Mouse (Mus musculus): Measurements from ENCODE around the gene Rapgef1. TPM values are rescaled to one million over a fixed set of nuclear protein-coding genes. Genes with fewer than 3 reads are reported as not detected.
A peak's percentile ranks its signal among the peaks of the same experiment; 100 is the strongest.

Gene Rapgef1
- total RNA-seq, 1 experiment = 48.5 TPM

- peaks cover 34 to 55% of the 10 kb centered on the region in 2 experiments for H3K4me1 ChIP-seq (ENCODE audit: control insufficient read depth in 2 of 2, insufficient read depth in 2 of 2, low read length in 2 of 2, poor library complexity in 1 of 2)
- TF ChIP-seq ZC3H11A (IDR thresholded peaks at IDR 0.05; ENCODE audit: borderline replicate concordance, low read depth, low read length) (no peak), CHD2 (IDR thresholded peaks at IDR 0.05; ENCODE audit: low read depth, low read length) (no peak), ZNF384 (IDR thresholded peaks at IDR 0.05; ENCODE audit: low read depth, low read length) (no peak), HCFC1 (IDR thresholded peaks at IDR 0.05; ENCODE audit: borderline replicate concordance, insufficient read depth, low read length) (no peak), MAFK (IDR thresholded peaks at IDR 0.05; ENCODE audit: insufficient read depth, low read depth, low read length) (no peak)
- no peaks in the 10 kb centered on the region for H3K9me3 ChIP-seq (ENCODE audit: control insufficient read depth, insufficient read depth, low read depth, low read length)
- in situ Hi-C loops (cut with MboI; ENCODE audit: low sequenced_read_pairs in 2 of 2, unreplicated experiment in 2 of 2) = no loop called here
- no peaks in the 10 kb centered on the region; the same call in 1 of the 2 replicates for H3K36me3 ChIP-seq (ENCODE audit: control insufficient read depth, insufficient read depth, low read length, poor library complexity, severe bottlenecking)
- H3K9ac ChIP-seq (ENCODE audit: insufficient read depth, low read depth, low read length, poor library complexity, severe bottlenecking) = no peak overlapping the region
- no peak overlapping the region for H3K27ac ChIP-seq (ENCODE audit: insufficient read depth, low read depth, low read length, poor library complexity, severe bottlenecking)
- no peak for DNase-seq (ENCODE audit: low read depth, low spot score)
- no peak overlapping the region for H3K4me3 ChIP-seq (ENCODE audit: insufficient read depth in 1 of 2, low read depth in 1 of 2, low read length in 2 of 2, poor library complexity in 1 of 2, severe bottlenecking in 1 of 2)
These were observed 14.3 kb downstream of the Rapgef1 start for GRCm38 (mm10) chr2:29633782-29634181.

GRCm38 (mm10) chr2:29634541-29634940, 15.0 kb downstream of the Rapgef1 start:
- no peak overlapping the region for H3K27ac ChIP-seq (ENCODE audit: insufficient read depth, low read depth, low read length, poor library complexity, severe bottlenecking)
- 0 out of 2 replicates have a peak overlapping the region, but pooled peaks have one; percentile 12 for H3K9ac ChIP-seq (ENCODE audit: insufficient read depth, low read depth, low read length, poor library complexity, severe bottlenecking)
- H3K4me1 ChIP-seq (ENCODE audit: control insufficient read depth in 2 of 2, insufficient read depth in 2 of 2, low read length in 2 of 2, poor library complexity in 1 of 2) = peaks cover 30 to 58% of the 10 kb centered on the region in 2 experiments
- H3K4me3 ChIP-seq (ENCODE audit: insufficient read depth in 1 of 2, low read depth in 1 of 2, low read length in 2 of 2, poor library complexity in 1 of 2, severe bottlenecking in 1 of 2) = no peak overlapping the region
- H3K36me3 ChIP-seq (ENCODE audit: control insufficient read depth, insufficient read depth, low read length, poor library complexity, severe bottlenecking) = no peaks in the 10 kb centered on the region; the same call in 1 of the 2 replicates
- no peak for TF ChIP-seq ZC3H11A (IDR thresholded peaks at IDR 0.05; ENCODE audit: borderline replicate concordance, low read depth, low read length)
- TF ChIP-seq CHD2 (IDR thresholded peaks at IDR 0.05; ENCODE audit: low read depth, low read length) = no peak
- TF ChIP-seq HCFC1 (IDR thresholded peaks at IDR 0.05; ENCODE audit: borderline replicate concordance, insufficient read depth, low read length) = no peak
- no peak for TF ChIP-seq ZNF384 (IDR thresholded peaks at IDR 0.05; ENCODE audit: low read depth, low read length)
- TF ChIP-seq MAFK (IDR thresholded peaks at IDR 0.05; ENCODE audit: insufficient read depth, low read depth, low read length) = no peak
- H3K9me3 ChIP-seq (ENCODE audit: control insufficient read depth, insufficient read depth, low read depth, low read length) = no peaks in the 10 kb centered on the region
- no peak for DNase-seq (ENCODE audit: low read depth, low spot score)
- in situ Hi-C loops (cut with MboI; ENCODE audit: low sequenced_read_pairs in 2 of 2, unreplicated experiment in 2 of 2) = no loop called here

GRCm38 (mm10) chr2:29635966-29636507, 16.5 kb downstream of the Rapgef1 start:
- in situ Hi-C loops (cut with MboI; ENCODE audit: low sequenced_read_pairs in 2 of 2, unreplicated experiment in 2 of 2) = no loop called here
- no peaks in the 10 kb centered on the region for H3K9me3 ChIP-seq (ENCODE audit: control insufficient read depth, insufficient read depth, low read depth, low read length)
- TF ChIP-seq ZNF384 (IDR thresholded peaks at IDR 0.05; ENCODE audit: low read depth, low read length) (0 out of 2 replicates have a peak, but pooled peaks have one; percentile 18), ZC3H11A (IDR thresholded peaks at IDR 0.05; ENCODE audit: borderline replicate concordance, low read depth, low read length) (no peak), CHD2 (IDR thresholded peaks at IDR 0.05; ENCODE audit: low read depth, low read length) (no peak), HCFC1 (IDR thresholded peaks at IDR 0.05; ENCODE audit: borderline replicate concordance, insufficient read depth, low read length) (no peak), MAFK (IDR thresholded peaks at IDR 0.05; ENCODE audit: insufficient read depth, low read depth, low read length) (peak; percentile 50; the same call in 1 of the 2 replicates)
- H3K36me3 ChIP-seq (ENCODE audit: control insufficient read depth, insufficient read depth, low read length, poor library complexity, severe bottlenecking) = no peaks in the 10 kb centered on the region; the same call in 1 of the 2 replicates
- H3K4me1 ChIP-seq (ENCODE audit: control insufficient read depth in 2 of 2, insufficient read depth in 2 of 2, low read length in 2 of 2, poor library complexity in 1 of 2) = peaks cover 21 to 50% of the 10 kb centered on the region in 2 experiments
- H3K27ac ChIP-seq (ENCODE audit: insufficient read depth, low read depth, low read length, poor library complexity, severe bottlenecking) = no peak overlapping the region
- no peak overlapping the region for H3K4me3 ChIP-seq (ENCODE audit: insufficient read depth in 1 of 2, low read depth in 1 of 2, low read length in 2 of 2, poor library complexity in 1 of 2, severe bottlenecking in 1 of 2)
- DNase-seq (ENCODE audit: low read depth, low spot score) = no peak
- H3K9ac ChIP-seq (ENCODE audit: insufficient read depth, low read depth, low read length, poor library complexity, severe bottlenecking) = no peak overlapping the region

GRCm38 (mm10) chr2:29637528-29637927, 18.0 kb downstream of the Rapgef1 start:
- H3K4me1 ChIP-seq (ENCODE audit: control insufficient read depth in 2 of 2, insufficient read depth in 2 of 2, low read length in 2 of 2, poor library complexity in 1 of 2) = peaks cover 13 to 51% of the 10 kb centered on the region in 2 experiments
- no peak for DNase-seq (ENCODE audit: low read depth, low spot score)

More at GRCm38 (mm10) chr2:29637528-29637927, 18.0 kb downstream of the Rapgef1 start:
- in situ Hi-C loops (cut with MboI; ENCODE audit: low sequenced_read_pairs in 2 of 2, unreplicated experiment in 2 of 2) = no loop called here
- H3K4me3 ChIP-seq (ENCODE audit: insufficient read depth in 1 of 2, low read depth in 1 of 2, low read length in 2 of 2, poor library complexity in 1 of 2, severe bottlenecking in 1 of 2) = no peak overlapping the region
- H3K9ac ChIP-seq (ENCODE audit: insufficient read depth, low read depth, low read length, poor library complexity, severe bottlenecking) = no peak overlapping the region
- no peak overlapping the region; the same call in 1 of the 2 replicates for H3K27ac ChIP-seq (ENCODE audit: insufficient read depth, low read depth, low read length, poor library complexity, severe bottlenecking)
- TF ChIP-seq HCFC1 (IDR thresholded peaks at IDR 0.05; ENCODE audit: borderline replicate concordance, insufficient read depth, low read length) (no peak), MAFK (IDR thresholded peaks at IDR 0.05; ENCODE audit: insufficient read depth, low read depth, low read length) (no peak), ZNF384 (IDR thresholded peaks at IDR 0.05; ENCODE audit: low read depth, low read length) (no peak), ZC3H11A (IDR thresholded peaks at IDR 0.05; ENCODE audit: borderline replicate concordance, low read depth, low read length) (no peak)
- H3K36me3 ChIP-seq (ENCODE audit: control insufficient read depth, insufficient read depth, low read length, poor library complexity, severe bottlenecking) = no peaks in the 10 kb centered on the region; the same call in 1 of the 2 replicates
- no peaks in the 10 kb centered on the region for H3K9me3 ChIP-seq (ENCODE audit: control insufficient read depth, insufficient read depth, low read depth, low read length)

Data from ES-E14 (cell line).